Mouse (Mus musculus) cerebellum, postnatal 25 days (tissue): Measurements from ENCODE around the gene Fsd1l.

Experiments used
- DNase-seq, 2 experiments: peaks; one replicate each; pipeline ENCODE4 v3.0.0; 2021; ENCODE audit warnings: mixed read lengths in 2 of 2

Gene Fsd1l

GRCm38 (mm10) chr4:53750391-53751120, 119.3 kb downstream of the Fsd1l start:
- DNase-seq = no peak
